Mouse (Mus musculus) CH12F3 (cell line): ENCODE results near the gene Fgfr3.

Source experiments
- in situ Hi-C: fragments of 300-500 bp; cut with MboI; formaldehyde crosslinking; loops from 2 replicates; pipeline ENCODE4 v1.14.3; 2020; ENCODE audit warnings: low sequenced_read_pairs

Fgfr3 gene

DNA sequence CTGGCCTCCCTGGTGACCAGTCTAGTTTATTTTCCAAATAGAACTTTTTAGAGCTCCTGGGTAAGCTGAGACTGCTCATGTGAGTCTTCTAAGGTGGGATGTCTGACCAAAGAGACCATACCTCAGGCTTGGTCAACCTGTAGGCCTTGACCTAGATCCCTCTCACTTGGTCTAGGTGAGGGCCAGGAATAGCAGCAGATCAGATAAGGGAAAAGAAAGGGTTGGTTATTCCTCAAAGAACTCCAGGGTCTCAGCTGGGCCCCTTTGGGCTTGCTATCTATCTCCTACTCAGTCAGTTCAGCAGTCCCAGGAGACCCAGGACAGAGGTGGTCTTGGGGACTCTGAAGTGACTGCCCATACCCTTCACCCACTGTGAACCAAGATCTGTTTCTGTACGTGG is 23.9 kb upstream of the Fgfr3 start:
- in situ Hi-C loops = no loop called here

- in situ Hi-C loops = no loop called here
Measured at GRCm38 (mm10) chr5:33697947-33698512, 23.4 kb upstream of the Fgfr3 start.

- in situ Hi-C loops = no loop called here
Measured at GRCm38 (mm10) chr5:33698669-33699068, 22.8 kb upstream of the Fgfr3 start.

GRCm38 (mm10) chr5:33700010-33700409 is 21.5 kb upstream of the Fgfr3 start:
- in situ Hi-C loops = no loop called here

DNA sequence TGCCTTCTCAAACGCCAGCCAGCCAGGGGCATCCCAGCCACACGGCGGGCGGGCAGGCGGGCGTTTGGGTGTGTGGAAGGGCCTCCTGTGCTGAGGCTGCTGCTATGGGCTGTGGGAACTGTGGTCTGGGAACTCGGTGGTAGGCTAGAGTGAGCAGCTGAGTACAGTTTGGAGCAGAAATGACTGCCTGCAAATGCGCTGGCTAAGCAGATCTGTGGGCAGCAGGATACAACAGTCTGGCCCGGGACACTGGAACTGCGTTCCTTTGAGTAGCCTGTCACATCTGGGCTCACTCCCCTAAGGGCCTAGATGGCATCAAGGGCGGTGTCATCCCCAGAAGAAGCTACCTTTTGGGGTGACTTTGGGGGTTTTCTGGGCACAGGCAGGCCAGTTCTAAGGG is 19.6 kb upstream of the Fgfr3 start:
- in situ Hi-C loops = no loop called here

DNA sequence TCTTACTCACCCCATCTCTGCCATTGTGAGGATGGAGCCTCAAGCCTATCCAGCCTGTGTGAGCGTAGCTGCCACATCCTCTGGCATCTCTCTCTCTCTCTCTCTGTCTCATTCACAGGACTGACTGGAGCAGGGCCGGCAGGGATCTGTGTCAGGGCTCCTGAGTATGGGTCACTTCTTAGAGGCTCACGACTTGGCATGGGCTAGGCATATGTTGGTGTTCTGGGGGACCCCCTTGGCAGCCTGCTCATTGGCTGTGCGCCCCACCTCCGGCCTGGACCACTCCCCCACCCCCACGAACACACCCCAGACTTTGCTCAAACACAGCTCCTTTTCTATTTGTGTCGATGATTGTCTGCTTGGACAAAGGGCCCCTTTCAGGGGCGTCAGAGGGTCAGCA is 17.5 kb upstream of the Fgfr3 start:
- in situ Hi-C loops = no loop called here

DNA sequence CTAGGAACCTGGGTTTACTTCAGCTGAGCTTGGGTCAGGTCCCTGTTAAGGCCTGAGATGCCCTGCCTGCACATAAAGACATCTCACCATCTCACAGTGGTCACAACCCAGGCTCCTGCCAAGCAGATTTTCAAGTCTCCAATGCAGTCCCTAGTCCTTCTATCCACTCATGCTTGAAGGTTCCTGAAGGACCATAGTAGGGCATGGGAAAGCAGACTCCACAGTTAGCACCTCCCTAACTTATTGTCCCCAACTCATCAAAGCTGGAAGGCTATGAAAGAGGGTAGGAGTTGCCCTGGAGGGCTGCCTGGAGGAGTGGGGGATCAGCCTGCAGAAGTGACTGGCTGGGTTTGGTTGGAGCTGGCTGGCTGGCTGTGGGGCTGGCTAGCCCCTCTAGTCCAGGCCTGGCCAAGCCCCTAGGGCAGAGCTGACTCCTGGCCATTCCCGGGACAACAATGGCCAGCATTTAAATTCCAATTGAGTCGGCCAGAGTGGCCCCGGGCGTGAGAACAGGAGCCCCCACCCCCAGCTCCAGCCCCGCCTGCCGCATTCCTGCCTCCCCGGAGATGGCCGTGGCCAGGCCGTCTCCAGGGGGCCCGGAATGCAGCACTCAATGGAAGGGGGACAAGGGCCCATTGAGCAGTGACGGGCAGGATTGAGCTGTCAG is 16.4 kb upstream of the Fgfr3 start:
- in situ Hi-C loops = no loop called here

- in situ Hi-C loops = no loop called here
Measured at GRCm38 (mm10) chr5:33705612-33706349, 15.7 kb upstream of the Fgfr3 start.

- in situ Hi-C loops = no loop called here
Measured at GRCm38 (mm10) chr5:33706350-33706629, 15.2 kb upstream of the Fgfr3 start.

- in situ Hi-C loops = no loop called here
Measured at GRCm38 (mm10) chr5:33707163-33707562, 14.3 kb upstream of the Fgfr3 start.

GRCm38 (mm10) chr5:33709037-33709436 is 12.4 kb upstream of the Fgfr3 start:
- in situ Hi-C loops = no loop called here

DNA sequence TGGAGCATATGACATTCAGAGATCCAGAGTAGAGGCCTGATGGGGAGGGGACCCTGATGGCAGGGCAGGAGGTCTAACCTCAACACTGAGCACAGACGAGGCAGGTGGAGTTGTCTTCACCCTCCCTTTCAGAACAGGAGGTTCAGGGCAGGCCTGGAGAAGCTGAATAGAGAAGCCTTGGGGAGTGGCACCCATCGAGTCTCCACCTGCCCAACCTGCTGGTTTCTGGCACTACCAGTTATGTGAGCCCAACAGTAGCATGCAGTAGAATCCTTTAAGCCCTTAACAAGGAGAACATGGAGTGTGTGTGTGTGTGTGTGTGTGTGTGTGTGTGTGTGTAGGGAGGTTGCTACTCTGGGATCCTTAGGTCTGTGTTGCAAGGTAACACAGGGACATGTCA is 8.9 kb upstream of the Fgfr3 start:
- in situ Hi-C loops = no loop called here

- in situ Hi-C loops = no loop called here
Measured at GRCm38 (mm10) chr5:33715182-33715581, 6.3 kb upstream of the Fgfr3 start.

- in situ Hi-C loops = no loop called here
Measured at GRCm38 (mm10) chr5:33716467-33716866, 5.0 kb upstream of the Fgfr3 start.

DNA sequence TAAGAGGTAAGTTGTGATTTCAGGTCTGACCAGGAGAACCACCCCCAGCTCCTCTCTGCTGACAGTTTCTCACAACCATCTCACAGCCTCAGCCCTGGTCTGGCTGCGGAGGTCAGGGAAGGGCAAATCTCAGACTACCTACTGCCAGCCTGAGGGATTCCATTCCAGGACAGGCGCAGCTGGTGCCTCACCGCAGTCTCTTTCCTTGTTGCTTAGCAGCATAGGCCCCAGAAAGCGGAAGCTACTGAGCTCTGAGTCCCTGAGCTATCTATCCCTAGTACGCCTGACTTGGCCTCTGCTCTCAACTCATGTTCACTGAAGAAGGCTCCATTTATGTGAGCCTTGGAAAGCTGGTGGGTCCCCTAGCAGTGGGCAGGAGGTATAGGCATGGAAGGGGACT is 3.0 kb upstream of the Fgfr3 start:
- in situ Hi-C loops = no loop called here

DNA sequence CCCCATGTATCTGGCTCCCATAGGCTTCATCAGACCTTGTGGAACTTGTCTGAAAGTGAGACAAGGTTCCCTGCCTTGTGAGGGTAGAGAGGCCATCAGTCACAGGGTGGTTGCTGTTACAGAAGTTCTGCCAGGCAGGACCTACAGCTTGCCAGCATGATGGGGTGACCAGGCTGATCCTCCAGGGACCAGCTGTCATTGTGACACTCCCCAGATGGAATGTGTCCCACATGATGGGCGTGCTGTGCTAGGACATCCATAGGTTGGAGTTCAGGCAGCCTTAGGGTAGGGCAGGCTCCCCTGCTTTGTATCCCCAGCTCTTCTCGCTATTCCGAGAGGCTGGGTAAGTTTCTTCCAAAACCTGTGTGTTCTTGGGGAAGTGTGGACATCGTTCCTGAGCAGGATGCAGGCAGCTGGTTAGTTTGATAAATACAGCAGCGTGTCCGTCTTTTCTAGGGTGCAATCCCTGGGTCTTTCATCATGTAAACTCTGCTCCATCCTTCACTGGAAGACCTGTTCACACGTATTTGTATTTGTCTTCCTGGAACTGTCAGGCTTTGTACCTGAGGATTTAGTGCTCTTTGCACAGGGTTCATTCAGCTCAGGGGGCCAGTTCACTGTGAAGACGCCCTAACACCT is 503 bp upstream of the Fgfr3 start:
- in situ Hi-C loops = no loop called here

- in situ Hi-C loops = no loop called here
Measured at GRCm38 (mm10) chr5:33722266-33723018, 968 bp downstream of the Fgfr3 start.

GRCm38 (mm10) chr5:33723019-33723640 is 1.7 kb downstream of the Fgfr3 start:
- in situ Hi-C loops = no loop called here

- in situ Hi-C loops = no loop called here
Measured at GRCm38 (mm10) chr5:33723641-33724465, 2.4 kb downstream of the Fgfr3 start.

DNA sequence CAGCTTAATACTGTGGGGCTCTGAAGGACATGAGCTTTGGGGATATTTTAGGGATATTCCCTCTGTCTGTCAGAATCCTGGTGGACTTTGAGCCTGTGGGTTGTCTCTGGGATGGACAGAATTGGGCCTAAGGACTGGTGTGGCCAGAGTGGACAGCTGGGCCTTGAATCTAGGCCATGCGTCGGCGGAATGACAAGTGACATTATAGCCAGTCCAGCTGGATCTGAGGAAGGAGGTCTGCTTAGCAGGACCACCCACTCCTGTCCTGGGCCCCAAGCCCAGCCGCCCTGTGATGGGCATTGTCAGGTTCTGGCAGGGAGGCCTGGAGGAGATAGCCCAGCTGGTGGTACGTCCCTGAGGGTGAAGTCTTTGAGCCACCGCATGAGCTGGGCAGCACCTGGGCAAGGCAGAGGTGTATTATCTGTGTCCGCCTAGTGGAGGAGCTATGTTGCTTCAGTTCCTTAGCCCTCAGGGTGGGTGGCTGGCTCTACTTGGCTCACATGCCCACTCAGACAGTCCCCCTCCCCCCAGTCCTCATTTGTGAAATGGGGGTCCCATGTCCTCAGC is 4.7 kb downstream of the Fgfr3 start:
- in situ Hi-C loops = no loop called here
